Mouse (Mus musculus) limb, embryonic 12.5 days (tissue): ENCODE data around the gene Mgat2. TPM values are rescaled to one million over a fixed set of nuclear protein-coding genes. Genes with fewer than 3 reads are reported as not detected.

Source experiments
- ATAC-seq: fragments of 200-750 bp; cut with Nextera tagmentation; 2 replicates; pipeline ENCODE4 v1.8.0; 2017; ENCODE audit warnings: low read depth, moderate TSS enrichment; ENCODE audit not compliant: insufficient number of reproducible peaks, insufficient read depth, low FRiP score, low TSS enrichment
- H3K27ac ChIP-seq: fragments of 300-500 bp; sonication (generic); 2 replicates; pipeline ENCODE4 v1.5.1; 2016; ENCODE audit warnings: mild to moderate bottlenecking, moderate library complexity
- H3K27me3 ChIP-seq: fragments of 300-500 bp; sonication (generic); 2 replicates; pipeline ENCODE4 v1.6.1; 2016; ENCODE audit warnings: mild to moderate bottlenecking, moderate library complexity
- H3K36me3 ChIP-seq: fragments of 300-500 bp; sonication (generic); 2 replicates; pipeline ENCODE4 v1.6.1; 2016; ENCODE audit warnings: mild to moderate bottlenecking, moderate library complexity
- H3K4me1 ChIP-seq: fragments of 300-500 bp; sonication (generic); replicated peaks from 2 replicates; pipeline ENCODE4 v1.6.1; 2016
- H3K4me2 ChIP-seq: fragments of 300-500 bp; sonication (generic); 2 replicates; pipeline ENCODE4 v1.6.1; 2016; ENCODE audit warnings: mild to moderate bottlenecking, moderate library complexity
- H3K4me3 ChIP-seq: fragments of 300-500 bp; sonication (generic); replicated peaks from 2 replicates; pipeline ENCODE4 v1.5.1; 2016; ENCODE audit warnings: mild to moderate bottlenecking
- H3K9ac ChIP-seq: fragments of 300-500 bp; sonication (generic); replicated peaks from 2 replicates; pipeline ENCODE4 v1.6.1; 2016; ENCODE audit warnings: mild to moderate bottlenecking, moderate library complexity
- H3K9me3 ChIP-seq: fragments of 300-500 bp; sonication (generic); 2 replicates; pipeline ENCODE4 v1.6.1; 2016; ENCODE audit warnings: mild to moderate bottlenecking, moderate library complexity
- WGBS: fragments of 180-500 bp; shearing (Covaris S2); methylation state at CpG from one replicate; pipeline ENCODE4 v1.1.7; 2016; 5-methylcytosine and 5-hydroxymethylcytosine counted together
- polyA plus RNA-seq: library from polyadenylated mRNA; unstranded; fragments of >200 nt; fragmentation: Nextera tagmentation; extraction: Ambion mirVana; gene quantifications from 2 replicates; pipeline ENCODE4 v1.2.1, GENCODE M21; 2016

Mgat2 gene
- polyA plus RNA-seq, 1 experiment from 2014 or later, result 48.4 TPM

- no peaks in the 10 kb centered on the region for H3K9me3 ChIP-seq
- H3K36me3 ChIP-seq, result peaks cover 28% of the 10 kb centered on the region
- no peak overlapping the region for H3K4me2 ChIP-seq
- H3K4me3 ChIP-seq, result no peak overlapping the region
- WGBS, result 89% methylated on average over 4 of the region's 4 CpGs
- H3K27ac ChIP-seq, result no peak overlapping the region
- no peak overlapping the region for H3K9ac ChIP-seq
- H3K4me1 ChIP-seq, result peaks cover 12% of the 10 kb centered on the region
- H3K27me3 ChIP-seq, result no peaks in the 10 kb centered on the region
- ATAC-seq, result no peak
Observed at GRCm38 (mm10) chr12:69181800-69182199, 2.2 kb upstream of the Mgat2 start.

- Histone ChIP-seq H3K27me3 (no peaks in the 10 kb centered on the region), H3K9ac (peak overlapping the region; percentile 94)
Observed at GRCm38 (mm10) chr12:69184342-69185295, 662 bp downstream of the Mgat2 start.

GRCm38 (mm10) chr12:69185371-69185770 lies 1.4 kb downstream of the Mgat2 start:
- Histone ChIP-seq H3K27ac (no peak overlapping the region), H3K9me3 (no peaks in the 10 kb centered on the region), H3K4me1 (peaks cover 12% of the 10 kb centered on the region), H3K27me3 (no peaks in the 10 kb centered on the region), H3K4me3 (peak overlapping the region; percentile 91), H3K9ac (peak overlapping the region; percentile 94; the same call in 1 of the 2 replicates), H3K4me2 (peak overlapping the region; percentile 94), H3K36me3 (peaks cover 45% of the 10 kb centered on the region)
- no peak for ATAC-seq
- 80% methylated on average over 7 of the region's 7 CpGs for WGBS

More at GRCm38 (mm10) chr12:69184342-69185295, 662 bp downstream of the Mgat2 start:
- ATAC-seq, result peak; percentile 58
- 3% methylated on average over 85 of the region's 86 CpGs for WGBS
- H3K4me2 ChIP-seq, result peak overlapping the region; percentile 94
- H3K4me3 ChIP-seq, result peak overlapping the region; percentile 91
- peaks cover 38% of the 10 kb centered on the region for H3K36me3 ChIP-seq
- H3K4me1 ChIP-seq, result peaks cover 12% of the 10 kb centered on the region
- no peaks in the 10 kb centered on the region for H3K9me3 ChIP-seq
- peak overlapping the region; percentile 92 for H3K27ac ChIP-seq

GRCm38 (mm10) chr12:69186811-69187471 lies 3.0 kb downstream of the Mgat2 start:
- WGBS, result 73% methylated on average over 5 of the region's 5 CpGs
- Histone ChIP-seq H3K9ac (no peak overlapping the region), H3K4me2 (no peak overlapping the region), H3K36me3 (peaks cover 46% of the 10 kb centered on the region), H3K4me1 (peaks cover 12% of the 10 kb centered on the region), H3K9me3 (no peaks in the 10 kb centered on the region), H3K27ac (no peak overlapping the region), H3K27me3 (no peaks in the 10 kb centered on the region), H3K4me3 (no peak overlapping the region)
- ATAC-seq, result no peak

- H3K27me3 ChIP-seq, result no peaks in the 10 kb centered on the region
- H3K27ac ChIP-seq, result no peak overlapping the region
- ATAC-seq, result no peak
- no peaks in the 10 kb centered on the region for H3K9me3 ChIP-seq
- H3K4me3 ChIP-seq, result no peak overlapping the region
- no peak overlapping the region for H3K4me2 ChIP-seq
- peaks cover 44% of the 10 kb centered on the region for H3K36me3 ChIP-seq
- H3K4me1 ChIP-seq, result peaks cover 7% of the 10 kb centered on the region
- H3K9ac ChIP-seq, result no peak overlapping the region
- 91% methylated on average over 9 of the region's 9 CpGs for WGBS
Observed at GRCm38 (mm10) chr12:69190074-69190473, 6.1 kb downstream of the Mgat2 start.

- Histone ChIP-seq H3K9me3 (no peaks in the 10 kb centered on the region), H3K36me3 (peaks cover 44% of the 10 kb centered on the region), H3K4me1 (peaks cover 3% of the 10 kb centered on the region), H3K4me3 (no peak overlapping the region), H3K4me2 (no peak overlapping the region), H3K27ac (no peak overlapping the region), H3K27me3 (no peaks in the 10 kb centered on the region), H3K9ac (no peak overlapping the region)
- no peak for ATAC-seq
- 97% methylated on average over 1 of the region's 1 CpGs for WGBS
Observed at GRCm38 (mm10) chr12:69190522-69190921, 6.6 kb downstream of the Mgat2 start.

GRCm38 (mm10) chr12:69191396-69191795 lies 7.4 kb downstream of the Mgat2 start:
- Histone ChIP-seq H3K9me3 (no peaks in the 10 kb centered on the region), H3K4me2 (no peak overlapping the region), H3K9ac (no peak overlapping the region), H3K4me3 (no peak overlapping the region), H3K27ac (no peak overlapping the region), H3K36me3 (peaks cover 44% of the 10 kb centered on the region), H3K27me3 (no peaks in the 10 kb centered on the region), H3K4me1 (peaks cover 7% of the 10 kb centered on the region; the same call in 1 of the 2 replicates)
- 90% methylated on average over 5 of the region's 5 CpGs for WGBS
- no peak for ATAC-seq

- no peak overlapping the region for H3K9ac ChIP-seq
- peaks cover 38% of the 10 kb centered on the region for H3K36me3 ChIP-seq
- no peaks in the 10 kb centered on the region for H3K9me3 ChIP-seq
- WGBS, result 93% methylated on average over 2 of the region's 2 CpGs
- no peak overlapping the region for H3K27ac ChIP-seq
- H3K4me1 ChIP-seq, result peaks cover 7% of the 10 kb centered on the region; the same call in 1 of the 2 replicates
- no peak overlapping the region for H3K4me3 ChIP-seq
- H3K4me2 ChIP-seq, result no peak overlapping the region
- H3K27me3 ChIP-seq, result no peaks in the 10 kb centered on the region
- no peak for ATAC-seq
Observed at GRCm38 (mm10) chr12:69192637-69193036, 8.7 kb downstream of the Mgat2 start.

- H3K4me2 ChIP-seq, result peak within 1 kb of the TSS; percentile 95
- H3K9me3 ChIP-seq, result no peaks in the 10 kb centered on the region
- WGBS, result under 1% methylated on average over 75 of the region's 75 CpGs
- ATAC-seq, result peak; percentile 56
- H3K36me3 ChIP-seq, result peaks cover 28% of the 10 kb centered on the region
- peak within 1 kb of the TSS; percentile 92 for H3K4me3 ChIP-seq
- no peaks in the 10 kb centered on the region for H3K27me3 ChIP-seq
- peak within 1 kb of the TSS; percentile 91 for H3K27ac ChIP-seq
- H3K4me1 ChIP-seq, result peaks cover 22% of the 10 kb centered on the region
- H3K9ac ChIP-seq, result peak within 1 kb of the TSS; percentile 86
Observed at GRCm38 (mm10) chr12:69196444-69197377, 12.8 kb downstream of the Mgat2 start, which contains the start of gene Gm49383. Gene Gm49383 (minus strand): TSS chr12:69197104.

- under 1% methylated on average over 93 of the region's 94 CpGs for WGBS
- H3K4me2 ChIP-seq, result peak overlapping the region; percentile 95
- H3K36me3 ChIP-seq, result peaks cover 29% of the 10 kb centered on the region
- H3K9ac ChIP-seq, result peak overlapping the region; percentile 86
- peaks cover 22% of the 10 kb centered on the region for H3K4me1 ChIP-seq
- peak overlapping the region; percentile 92 for H3K4me3 ChIP-seq
- no peaks in the 10 kb centered on the region for H3K9me3 ChIP-seq
- H3K27ac ChIP-seq, result peak overlapping the region; percentile 91
- H3K27me3 ChIP-seq, result no peaks in the 10 kb centered on the region
- peak; percentile 79 for ATAC-seq
Observed at GRCm38 (mm10) chr12:69197378-69198163, 13.6 kb downstream of the Mgat2 start.
